Mouse (Mus musculus) left cerebral cortex, adult 18-20 months (tissue): ENCODE measurements at regions not wholly inside any gene's neighbourhood (a gene's known extent, or its start where the extent isn't known, plus 50 kb on each side); places are given as distances from the start of the nearest gene placed in this dataset.
A peak's percentile ranks its signal among the peaks of the same experiment; 100 is the strongest.
"Not testable (repeated sequence)": the region's sequence is repeated elsewhere in the genome, so short reads cannot be mapped to it uniquely, and the experiment has no call there.

Source experiments
- DNase-seq, 2 experiments: peaks; one replicate each; pipeline ENCODE4 v3.0.0; 2021 to 2022; ENCODE audit warnings: low spot score in 2 of 2, mixed read lengths in 1 of 2

DNA sequence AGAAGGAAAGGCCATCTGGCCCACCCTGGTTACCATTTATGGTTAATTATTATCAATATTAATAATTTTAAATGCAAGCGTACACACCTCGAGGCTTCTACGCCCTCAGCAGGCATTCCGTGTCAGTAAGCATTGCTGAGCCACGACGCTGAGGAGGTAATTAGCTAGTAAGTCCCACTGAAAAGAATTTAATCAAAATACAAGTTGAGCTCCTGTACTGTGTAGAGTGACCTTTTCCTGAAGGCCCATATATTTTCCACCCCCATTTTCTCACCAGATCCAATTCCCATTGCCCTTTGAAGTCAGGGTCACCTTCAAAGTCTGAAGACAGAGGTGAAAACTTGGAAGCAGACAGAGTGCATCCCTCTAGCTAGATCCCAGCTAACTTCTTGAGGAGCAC, 179.8 kb downstream of the Gxylt1 start:
- no peak for DNase-seq

GRCm38 (mm10) chr15:93094202-93095135, 180.5 kb downstream of the Gxylt1 start:
- DNase-seq = no peak

DNA sequence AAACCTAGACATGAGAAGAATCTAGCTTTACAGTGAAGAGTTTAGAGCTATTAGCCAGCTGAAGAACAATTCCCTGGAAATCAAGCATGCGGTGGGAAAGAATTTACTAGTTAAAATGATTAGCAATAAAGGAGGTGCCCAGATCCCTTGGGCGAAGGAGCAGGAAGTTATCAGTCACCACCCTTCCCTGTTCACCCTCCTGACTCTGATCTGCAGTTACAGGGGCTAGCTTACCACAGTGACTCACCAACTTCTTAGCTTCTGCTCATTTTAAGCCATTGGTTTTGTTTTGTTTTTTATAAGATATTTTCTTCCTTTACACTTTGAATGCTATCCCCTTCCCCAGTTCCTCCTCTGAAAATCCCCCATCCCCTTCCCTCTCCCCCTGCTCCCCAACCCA, 183.6 kb downstream of the Gxylt1 start:
- no peak for DNase-seq

GRCm38 (mm10) chr15:93089347-93089746, 185.6 kb downstream of the Gxylt1 start:
- DNase-seq = peak; percentile 70 to 84

- peak; percentile 4 to 6 for DNase-seq
Measured at GRCm38 (mm10) chr15:93084967-93085617, 189.9 kb downstream of the Gxylt1 start.

DNA sequence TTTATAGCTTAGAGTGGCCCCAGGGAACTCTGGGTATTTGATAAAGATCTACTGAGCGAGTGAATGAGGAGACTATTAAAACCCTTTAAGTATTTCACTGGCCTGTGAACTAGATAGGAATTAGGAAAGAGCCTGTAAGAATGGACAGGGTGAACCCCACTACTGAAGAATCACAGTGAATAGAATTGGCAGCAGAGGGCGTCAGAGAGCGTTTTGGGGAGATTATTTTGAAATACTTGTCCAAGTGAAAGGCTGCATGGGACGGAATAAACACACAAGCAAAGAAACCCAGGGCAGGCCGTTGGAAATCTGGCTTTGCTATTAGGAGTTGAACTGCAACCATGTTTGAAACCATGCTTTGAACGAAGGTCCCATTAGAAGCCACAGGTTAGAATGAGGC, 200.9 kb downstream of the Gxylt1 start:
- no peak for DNase-seq

GRCm38 (mm10) chr15:93062213-93063131, 212.5 kb downstream of the Gxylt1 start:
- DNase-seq = no peak

GRCm38 (mm10) chr15:93053471-93053870, 221.5 kb downstream of the Gxylt1 start:
- no peak for DNase-seq

DNA sequence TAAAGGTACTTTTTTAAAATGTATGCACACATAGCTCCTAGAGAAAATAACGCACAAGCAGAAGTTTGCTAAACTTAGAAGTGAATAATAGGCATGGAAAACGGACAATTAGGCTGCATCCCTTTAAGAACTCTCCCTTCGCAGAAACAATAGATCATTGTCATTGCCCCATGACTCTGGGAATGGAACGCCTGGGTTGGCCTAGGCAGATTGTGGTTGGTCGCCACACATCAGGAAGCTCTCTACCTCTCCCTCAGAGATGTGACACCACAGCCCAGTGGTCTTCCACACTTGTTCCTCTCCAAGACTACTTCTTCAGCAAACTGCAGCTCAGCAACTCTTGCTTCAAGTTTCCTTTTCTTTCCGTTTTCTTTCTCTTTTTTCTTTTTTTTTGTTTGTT, 247.8 kb downstream of the Gxylt1 start:
- DNase-seq = no peak

DNA sequence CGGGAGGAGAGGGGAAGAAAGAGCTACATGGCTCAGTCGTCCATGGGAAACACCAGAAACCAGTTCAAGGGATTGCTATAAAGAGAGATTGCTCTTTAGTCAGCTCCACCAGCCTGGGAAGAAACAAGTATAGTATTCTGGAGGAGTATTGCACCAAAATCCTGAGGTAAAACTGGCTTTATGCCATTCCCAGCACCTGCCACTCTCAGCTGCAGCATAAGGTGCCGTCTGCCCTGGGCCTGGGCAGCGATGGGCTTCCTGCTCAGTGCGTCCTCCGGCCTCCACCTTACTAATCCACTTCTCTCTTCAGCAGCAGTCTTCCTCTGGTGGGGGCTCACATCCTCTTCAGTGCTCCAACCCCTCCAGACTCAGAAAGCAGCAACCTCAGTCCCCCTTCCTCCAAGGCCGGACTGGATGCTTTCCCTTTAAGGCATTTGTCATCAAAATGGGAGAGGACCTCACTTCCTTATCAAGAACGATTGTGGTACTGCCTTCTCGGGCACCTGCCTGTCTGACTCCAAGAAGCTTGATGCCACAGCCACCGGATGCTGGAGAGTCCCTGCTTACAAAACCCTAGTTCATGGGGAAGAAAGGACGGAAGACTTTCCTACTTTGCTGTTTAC, 248.4 kb downstream of the Gxylt1 start:
- DNase-seq = no peak

DNA sequence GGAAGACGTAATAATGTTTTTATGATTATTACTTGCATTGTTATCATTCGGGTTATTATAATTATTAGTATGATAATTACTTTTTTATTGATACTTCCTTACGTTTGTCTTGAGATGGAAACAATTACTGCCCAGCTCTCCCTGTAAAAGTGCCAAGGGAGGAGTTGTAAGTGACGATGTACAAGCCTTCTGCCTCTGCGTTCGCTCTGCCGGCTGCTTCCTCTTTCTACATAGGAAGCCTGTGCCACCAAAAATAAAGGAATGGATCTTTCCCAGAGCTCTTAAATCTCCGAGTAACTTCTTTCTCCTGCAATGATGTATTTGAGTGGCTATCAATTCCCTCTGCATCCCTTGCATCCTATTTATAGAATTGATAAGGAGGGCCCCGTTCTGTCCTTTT, 249.2 kb downstream of the Gxylt1 start:
- no peak for DNase-seq

DNA sequence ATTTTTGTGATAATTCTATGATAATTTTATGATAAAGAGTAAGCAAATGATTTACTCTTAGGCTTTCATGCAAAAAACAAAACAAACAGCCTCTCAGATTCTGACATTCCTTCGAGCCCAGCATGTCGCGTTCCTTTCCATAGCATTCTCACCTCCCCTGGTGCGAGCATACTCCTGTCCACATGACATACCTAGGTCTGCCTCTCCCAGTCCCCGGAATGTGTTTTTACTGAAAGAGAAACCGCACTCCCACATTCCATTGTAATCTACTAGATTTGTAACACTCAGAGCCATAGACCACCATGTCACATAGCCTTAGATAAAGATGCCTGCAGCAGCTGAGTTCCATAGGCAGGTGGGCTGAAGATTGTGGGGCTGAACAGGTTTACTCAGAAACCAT, 250.8 kb downstream of the Gxylt1 start:
- DNase-seq = no peak

GRCm38 (mm10) chr15:93011166-93011565, 263.8 kb downstream of the Gxylt1 start:
- DNase-seq = no peak

- DNase-seq = no peak
Measured at GRCm38 (mm10) chr15:93010629-93011028, 264.4 kb downstream of the Gxylt1 start.

DNA sequence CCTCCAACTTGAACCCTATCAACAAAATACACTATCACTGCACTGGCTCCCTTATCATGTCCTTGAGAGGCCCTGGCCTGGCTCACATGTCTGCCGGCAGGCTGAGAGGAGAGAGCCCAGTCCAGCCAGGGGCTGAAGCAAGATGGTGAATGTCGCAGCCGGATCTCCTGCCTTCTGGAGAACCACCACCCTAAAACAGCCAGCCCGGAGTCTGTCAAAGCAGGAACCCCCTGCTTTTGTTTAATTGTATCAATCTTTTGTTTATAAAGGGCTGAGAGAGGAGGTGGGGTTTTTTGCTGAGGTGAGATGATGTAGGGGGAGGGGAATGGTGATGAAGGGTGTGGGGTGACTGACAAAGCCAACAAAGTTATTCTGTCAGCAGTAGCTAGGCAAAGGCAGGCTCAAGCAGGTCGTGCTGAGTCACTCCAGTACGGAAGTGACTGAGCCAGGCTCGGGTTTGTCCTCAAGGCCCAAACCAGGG, 269.2 kb downstream of the Gxylt1 start:
- no peak for DNase-seq

DNA sequence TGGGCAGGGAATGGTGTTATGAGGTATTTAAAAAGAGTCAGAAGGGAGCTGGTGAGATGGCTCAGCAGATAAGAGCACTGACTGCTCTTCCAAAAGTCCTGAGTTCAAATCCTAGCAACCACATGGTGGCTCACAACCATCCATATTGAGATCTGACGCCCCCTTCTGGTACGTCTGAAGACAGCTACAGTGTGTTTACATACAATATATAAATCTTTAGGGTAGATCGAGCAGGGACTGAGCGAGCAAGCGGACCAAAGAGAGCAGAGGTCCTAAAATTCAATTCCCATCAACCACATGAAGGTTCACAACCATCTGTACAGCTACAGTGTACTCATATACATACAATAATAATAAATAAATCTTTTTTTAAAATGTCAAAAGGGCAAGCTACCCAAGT, 269.8 kb downstream of the Gxylt1 start:
- not testable (repeated sequence) for DNase-seq

DNA sequence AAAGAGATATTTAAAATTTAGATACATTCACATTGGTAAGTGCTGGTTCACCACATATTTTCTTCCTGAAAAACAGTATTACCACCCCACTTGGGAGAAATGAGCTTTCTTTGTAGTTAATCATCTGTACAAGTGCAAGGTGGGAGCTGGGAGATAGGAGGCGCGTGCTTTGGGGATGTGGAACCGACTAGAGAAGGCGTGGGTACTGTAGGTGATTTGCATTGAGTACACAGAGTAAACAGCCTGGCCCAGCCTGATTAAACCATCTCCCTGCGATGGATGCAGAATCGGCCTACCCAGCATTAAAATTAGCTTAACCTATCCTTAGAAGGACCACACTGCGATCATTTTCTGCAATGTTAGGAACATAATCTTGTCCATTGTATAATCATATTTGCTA, 270.4 kb downstream of the Gxylt1 start:
- no peak for DNase-seq

GRCm38 (mm10) chr15:93003233-93003632, 271.7 kb downstream of the Gxylt1 start:
- DNase-seq = no peak

DNA sequence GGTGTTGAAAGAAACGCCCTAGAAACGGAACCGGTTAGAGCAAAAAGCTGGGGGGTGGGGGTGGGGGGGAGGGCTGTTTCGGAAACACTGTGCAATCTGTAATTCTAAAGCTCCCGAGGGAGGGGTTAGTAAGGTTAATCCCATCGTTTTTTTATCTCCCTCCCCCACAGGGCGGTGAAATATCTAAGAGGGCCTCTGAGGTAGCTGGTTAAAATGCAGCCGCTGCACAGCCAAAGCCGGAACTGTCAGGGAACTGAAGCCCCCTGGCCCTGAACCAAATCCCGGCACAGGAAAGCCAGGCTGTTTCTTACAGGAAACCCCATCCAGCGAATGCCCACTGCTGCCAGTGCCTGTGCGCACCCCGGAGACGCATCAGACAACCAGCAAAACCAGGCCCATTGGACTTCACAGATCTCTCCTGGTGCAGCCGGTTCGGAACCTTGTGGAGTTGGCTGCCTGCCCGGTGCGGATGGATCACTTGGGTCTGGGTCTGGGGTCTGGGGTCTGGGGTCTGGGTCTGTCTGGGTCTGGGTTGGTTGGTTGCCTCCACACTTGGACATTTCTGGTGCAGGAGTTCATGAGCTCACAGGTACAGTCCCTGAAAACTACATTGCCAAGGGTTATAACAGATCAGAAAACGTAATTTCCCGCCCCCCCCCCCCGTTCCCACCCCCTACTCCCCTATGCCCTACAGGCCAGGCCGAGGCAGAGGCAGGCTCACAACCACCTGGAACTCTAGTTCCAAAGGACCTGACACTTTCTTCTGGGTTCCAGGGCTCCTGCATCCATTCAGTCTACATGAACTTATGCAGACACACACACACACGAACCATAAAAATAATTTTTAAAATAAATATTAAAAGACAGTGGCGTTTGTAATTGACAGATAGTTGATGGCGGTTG, 272.7 kb downstream of the Gxylt1 start:
- peak in 1 of 2 experiments; percentile 17 for DNase-seq
